Mouse (Mus musculus): ENCODE results near the gene Hmga2.

- TF ChIP-seq GATA1 (IDR thresholded peaks at IDR 0.05; ENCODE audit: borderline replicate concordance, low read length), result no peak
- TF ChIP-seq CTCF (IDR thresholded peaks at IDR 0.05; ENCODE audit: low read depth, low read length), result no peak
- no peak for TF ChIP-seq TAL1 (conservative IDR thresholded peaks at IDR 0.05; ENCODE audit: low read depth, low read length)
- no peak for TF ChIP-seq POLR2AphosphoS5 (IDR thresholded peaks at IDR 0.05; ENCODE audit: insufficient replicate concordance, low read depth, low read length)
- no peak for TF ChIP-seq GATA2 (IDR thresholded peaks at IDR 0.05; ENCODE audit: borderline replicate concordance, low read depth, low read length)
These were observed 35.9 kb upstream of the Hmga2 start for GRCm38 (mm10) chr10:120512121-120512520.
